8 mouse cellular contexts compared by ENCODE assay signal in the genomic region with DNA sequence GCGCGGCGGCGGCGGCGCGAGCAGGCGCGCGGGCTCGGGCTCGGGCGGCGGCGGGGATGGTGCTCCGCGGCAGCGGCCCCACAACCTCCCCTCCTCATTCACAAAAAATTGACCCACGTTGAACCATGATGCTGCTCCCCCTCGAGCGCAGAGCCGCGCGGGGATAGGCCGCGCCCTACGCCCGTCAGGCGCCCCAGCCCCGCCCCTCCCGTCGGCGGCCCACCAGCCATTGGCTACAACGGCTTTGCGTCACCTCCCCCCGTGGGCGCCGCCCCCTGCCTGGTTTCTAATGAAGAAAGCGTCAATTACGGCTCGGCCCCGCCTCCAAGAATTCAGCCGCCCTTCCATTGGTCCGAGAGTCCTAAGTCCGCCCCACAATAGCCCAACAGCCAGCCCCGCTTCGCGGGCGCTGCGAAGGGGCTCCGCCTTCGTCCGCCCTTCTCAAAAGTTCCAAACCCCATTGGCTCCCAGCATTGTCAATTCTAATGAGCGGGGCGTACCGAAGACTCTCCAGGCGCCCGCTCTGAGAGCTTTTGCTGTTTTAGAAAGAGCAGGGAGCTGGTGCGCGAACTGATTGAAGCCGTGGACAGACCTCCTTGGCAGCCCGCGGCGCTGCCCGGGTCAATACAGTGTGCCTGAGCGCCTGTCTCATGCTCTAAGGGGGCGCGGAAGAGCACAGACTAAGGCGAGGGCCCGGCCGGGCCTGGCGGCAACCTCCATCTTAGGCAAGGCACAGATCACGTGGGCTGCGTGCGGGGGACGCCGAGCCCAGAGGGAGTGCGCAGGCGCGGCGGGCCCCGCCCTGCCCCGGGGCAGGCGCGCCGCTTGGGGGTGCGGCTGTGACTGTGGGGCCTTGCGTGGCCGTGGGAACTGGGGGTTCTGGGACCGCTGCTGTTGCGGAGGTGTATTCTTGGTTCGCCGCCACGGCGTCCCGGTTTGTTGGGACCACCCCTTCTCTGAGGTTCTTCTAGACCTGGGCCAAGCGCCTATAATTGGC. TPM values are rescaled to one million over a fixed set of nuclear protein-coding genes. Genes with fewer than 3 reads are reported as not detected.
DNase-seq lines count a peak whose midpoint lies in the region; ATAC-seq and TF ChIP-seq lines count a peak whose summit lies in the region.

No protein-coding gene starts in this region.

- 3% methylated on average over 87 of the region's 97 CpGs for WGBS in heart, embryonic 12.5 days
- WGBS in kidney, postnatal 0 days = under 1% methylated on average over 87 of the region's 97 CpGs
- under 1% methylated on average over 95 of the region's 97 CpGs for WGBS in liver, embryonic 11.5 days
- under 1% methylated on average over 93 of the region's 97 CpGs for WGBS in stomach, embryonic 14.5 days

- no peaks in the 10 kb centered on the region for H3K9me3 ChIP-seq in heart, embryonic 12.5 days (replicated peaks)
- no peaks in the 10 kb centered on the region for H3K9me3 ChIP-seq in kidney, postnatal 0 days (replicated peaks; ENCODE audit: low read length)
- H3K9me3 ChIP-seq in liver, embryonic 11.5 days (ENCODE audit: control insufficient read depth, low read length) = no peaks in the 10 kb centered on the region
- no peaks in the 10 kb centered on the region for H3K9me3 ChIP-seq in stomach, embryonic 14.5 days (ENCODE audit: control insufficient read depth, low read depth, low read length)

- H3K4me2 ChIP-seq in heart, embryonic 12.5 days = peak overlapping the region; percentile 78
- peak overlapping the region; percentile 88 for H3K4me2 ChIP-seq in kidney, postnatal 0 days (ENCODE audit: low read length)
- H3K4me2 ChIP-seq in liver, embryonic 11.5 days = peak overlapping the region; percentile 78
- peak overlapping the region; percentile 80 for H3K4me2 ChIP-seq in stomach, embryonic 14.5 days (replicated peaks; ENCODE audit: low read depth, low read length)

- no peaks in the 10 kb centered on the region for H3K36me3 ChIP-seq in heart, embryonic 12.5 days
- no peaks in the 10 kb centered on the region for H3K36me3 ChIP-seq in kidney, postnatal 0 days (ENCODE audit: insufficient read depth, low read length)
- no peaks in the 10 kb centered on the region for H3K36me3 ChIP-seq in liver, embryonic 11.5 days (ENCODE audit: control insufficient read depth, insufficient read depth, low read length)
- no peaks in the 10 kb centered on the region for H3K36me3 ChIP-seq in stomach, embryonic 14.5 days (ENCODE audit: control insufficient read depth, insufficient read depth, low read length)

- peaks cover 25% of the 10 kb centered on the region for H3K4me1 ChIP-seq in heart, embryonic 12.5 days (replicated peaks)
- peaks cover 13% of the 10 kb centered on the region; the same call in 1 of the 2 replicates for H3K4me1 ChIP-seq in kidney, postnatal 0 days (replicated peaks; ENCODE audit: insufficient read depth, low read length)
- peaks cover 8% of the 10 kb centered on the region for H3K4me1 ChIP-seq in liver, embryonic 11.5 days (replicated peaks; ENCODE audit: control insufficient read depth, insufficient read depth, low read length)
- H3K4me1 ChIP-seq in stomach, embryonic 14.5 days (ENCODE audit: control insufficient read depth, insufficient read depth, low read length) = peaks cover 19% of the 10 kb centered on the region

- H3K27me3 ChIP-seq in heart, embryonic 12.5 days (replicated peaks) = no peaks in the 10 kb centered on the region
- H3K27me3 ChIP-seq in kidney, postnatal 0 days (ENCODE audit: insufficient read depth, low read length) = no peaks in the 10 kb centered on the region
- H3K27me3 ChIP-seq in liver, embryonic 11.5 days (replicated peaks; ENCODE audit: control insufficient read depth, insufficient read depth, low read length) = no peaks in the 10 kb centered on the region
- no peaks in the 10 kb centered on the region for H3K27me3 ChIP-seq in stomach, embryonic 14.5 days (ENCODE audit: control insufficient read depth, insufficient read depth, low read length)

- DNase-seq in CD4-positive helper T cell, adult 2 months (ENCODE audit: low read depth, low spot score) = peak; percentile 100
- peak; percentile 100 for DNase-seq in brain, embryonic 18.5 days (ENCODE audit: low read depth, low spot score)
- DNase-seq in kidney, postnatal 0 days (ENCODE audit: low spot score) = peak; percentile 100
- peak; percentile 100 for DNase-seq in liver, embryonic 11.5 days (ENCODE audit: low spot score)
- peak; percentile 100 for DNase-seq in naive thymus-derived CD4-positive, alpha-beta T cell, adult 2 months (ENCODE audit: low read depth)

- H3K27ac ChIP-seq in heart, embryonic 12.5 days (ENCODE audit: poor library complexity, severe bottlenecking) = peak overlapping the region; percentile 99
- H3K27ac ChIP-seq in kidney, postnatal 0 days = peak overlapping the region; percentile 99
- peak overlapping the region; percentile 94 for H3K27ac ChIP-seq in liver, embryonic 11.5 days (ENCODE audit: low read depth, low read length)
- H3K27ac ChIP-seq in stomach, embryonic 14.5 days (ENCODE audit: low read length) = peak overlapping the region; percentile 97

- H3K4me3 ChIP-seq in heart, embryonic 12.5 days = peak overlapping the region; percentile 93
- H3K4me3 ChIP-seq in kidney, postnatal 0 days (replicated peaks; ENCODE audit: low read depth, low read length) = peak overlapping the region; percentile 82
- H3K4me3 ChIP-seq in liver, embryonic 11.5 days (ENCODE audit: low read depth, low read length) = peak overlapping the region; percentile 93
- peak overlapping the region; percentile 65 for H3K4me3 ChIP-seq in stomach, embryonic 14.5 days (ENCODE audit: low read depth, low read length)

- TF ChIP-seq CTCF in kidney, postnatal 0 days (IDR thresholded peaks at IDR 0.05; ENCODE audit: low read depth) = no peak

- peak; percentile 93 for ATAC-seq in erythroid progenitor cell, adult 5-6 weeks (replicated peaks; ENCODE audit: low FRiP score, poor library complexity, severe bottlenecking)
- ATAC-seq in heart, embryonic 12.5 days (ENCODE audit: insufficient number of reproducible peaks, low FRiP score) = peak; percentile 98
- peak; percentile 98 for ATAC-seq in kidney, postnatal 0 days (replicated peaks; ENCODE audit: low FRiP score, low read depth)
- ATAC-seq in liver, embryonic 11.5 days (replicated peaks; ENCODE audit: low FRiP score) = peak; percentile 96
- peak; percentile 97 for ATAC-seq in stomach, embryonic 14.5 days (ENCODE audit: insufficient number of reproducible peaks, insufficient read depth, low FRiP score, low read depth)

- H3K9ac ChIP-seq in heart, embryonic 12.5 days = peak overlapping the region; percentile 93
- peak overlapping the region; percentile 89 for H3K9ac ChIP-seq in kidney, postnatal 0 days (ENCODE audit: low read depth, low read length)
- H3K9ac ChIP-seq in liver, embryonic 11.5 days (ENCODE audit: low read depth, low read length) = peak overlapping the region; percentile 88
- peak overlapping the region; percentile 89 for H3K9ac ChIP-seq in stomach, embryonic 14.5 days (replicated peaks; ENCODE audit: low read depth, low read length)

RNA-seq across cellular contexts. Expression of a gene that starts 15.1 kb away (rescaled TPM):
- 6.3 and 10.8 TPM in 2 replicates for total RNA-seq in erythroid progenitor cell, adult 5-6 weeks (2015; ENCODE audit: low replicate concordance)
- total RNA-seq in erythroid progenitor cell, adult 5-6 weeks (2017; ENCODE audit: low replicate concordance) = 3.6 and 8.0 TPM in 2 replicates
- 10.1 and 10.8 TPM in 2 replicates for polyA plus RNA-seq in heart, embryonic 12.5 days (2016; fragmentation: Nextera tagmentation; extraction: Ambion mirVana)
- 13.1 and 13.9 TPM in 2 replicates for polyA plus RNA-seq in kidney, postnatal 0 days (2015; fragmentation: Nextera tagmentation; extraction: Ambion mirVana)
- 11.7 and 12.0 TPM in 2 replicates for polyA plus RNA-seq in liver, embryonic 11.5 days (2014; fragmentation: Nextera tagmentation; extraction: Ambion mirVana)
- 18.4 and 20.3 TPM in 2 replicates for polyA plus RNA-seq in stomach, embryonic 14.5 days (2014; fragmentation: Nextera tagmentation; extraction: Ambion mirVana)

Comparison
In these comparisons a context has a peak if more than half of its experiments do, and no peak if none do; other contexts are left out.
1. Peak in every context shown above with its lines: DNase-seq, ATAC-seq, H3K4me3 ChIP-seq and H3K27ac ChIP-seq.